Mouse (Mus musculus): ENCODE results near the gene Chchd1. TPM values are rescaled to one million over a fixed set of nuclear protein-coding genes. Genes with fewer than 3 reads are reported as not detected.

Gene Chchd1
- total and polyA plus RNA-seq, 2 experiments from 2014 or later, result 147 to 188 TPM

- ATAC-seq, result no peak
- Histone ChIP-seq H3K9ac (replicated peaks; ENCODE audit: low read length) (no peak overlapping the region), H3K27ac (no peak overlapping the region), H3K4me2 (ENCODE audit: low read depth, low read length) (no peak overlapping the region), H3K9me3 (ENCODE audit: low read length) (no peaks in the 10 kb centered on the region), H3K4me3 (ENCODE audit: low read length) (no peak overlapping the region), H3K4me1 (ENCODE audit: insufficient read depth, low read length) (peaks cover 13% of the 10 kb centered on the region; the same call in 1 of the 2 replicates), H3K27me3 (ENCODE audit: insufficient read depth, low read length) (no peaks in the 10 kb centered on the region), H3K36me3 (ENCODE audit: insufficient read depth, low read length) (no peaks in the 10 kb centered on the region)
- DNase-seq (ENCODE audit: low spot score), result no peak
- WGBS, result 98% methylated on average over 7 of the region's 7 CpGs
- TF ChIP-seq CTCF (IDR thresholded peaks at IDR 0.05; ENCODE audit: low read depth), result no peak
These were observed 43.1 kb upstream of the Chchd1 start for GRCm38 (mm10) chr14:20659687-20660086.

GRCm38 (mm10) chr14:20660827-20661660 is 41.8 kb upstream of the Chchd1 start:
- no peaks in the 10 kb centered on the region for H3K9me3 ChIP-seq (ENCODE audit: low read length)
- H3K4me1 ChIP-seq (ENCODE audit: insufficient read depth, low read length), result peaks cover 13% of the 10 kb centered on the region; the same call in 1 of the 2 replicates
- peak; percentile 93 for ATAC-seq
- peak; percentile 91 for TF ChIP-seq CTCF (IDR thresholded peaks at IDR 0.05; ENCODE audit: low read depth)
- H3K27ac ChIP-seq, result peak overlapping the region; percentile 93
- no peaks in the 10 kb centered on the region for H3K36me3 ChIP-seq (ENCODE audit: insufficient read depth, low read length)
- peak overlapping the region; percentile 79 for H3K9ac ChIP-seq (replicated peaks; ENCODE audit: low read length)
- no peaks in the 10 kb centered on the region for H3K27me3 ChIP-seq (ENCODE audit: insufficient read depth, low read length)
- 1% methylated on average over 52 of the region's 52 CpGs for WGBS
- DNase-seq (ENCODE audit: low spot score), result peak; percentile 99
- H3K4me2 ChIP-seq (ENCODE audit: low read depth, low read length), result peak overlapping the region; percentile 72
- peak overlapping the region; percentile 57 for H3K4me3 ChIP-seq (ENCODE audit: low read length)

- peak; percentile 38 for DNase-seq (ENCODE audit: low spot score)
- Histone ChIP-seq H3K4me3 (ENCODE audit: low read length) (peak overlapping the region; percentile 57), H3K4me1 (ENCODE audit: insufficient read depth, low read length) (peaks cover 13% of the 10 kb centered on the region; the same call in 1 of the 2 replicates), H3K9me3 (ENCODE audit: low read length) (no peaks in the 10 kb centered on the region), H3K9ac (replicated peaks; ENCODE audit: low read length) (peak overlapping the region; percentile 79), H3K36me3 (ENCODE audit: insufficient read depth, low read length) (no peaks in the 10 kb centered on the region), H3K27ac (peak overlapping the region; percentile 93), H3K4me2 (ENCODE audit: low read depth, low read length) (peak overlapping the region; percentile 72), H3K27me3 (ENCODE audit: insufficient read depth, low read length) (no peaks in the 10 kb centered on the region)
- 6% methylated on average over 19 of the region's 19 CpGs for WGBS
- peak; percentile 6; the same call in 1 of the 2 replicates for TF ChIP-seq CTCF (IDR thresholded peaks at IDR 0.05; ENCODE audit: low read depth)
- ATAC-seq, result peak; percentile 68
These were observed 41.0 kb upstream of the Chchd1 start for GRCm38 (mm10) chr14:20661661-20662331.

GRCm38 (mm10) chr14:20662740-20663139 is 40.1 kb upstream of the Chchd1 start:
- Histone ChIP-seq H3K36me3 (ENCODE audit: insufficient read depth, low read length) (no peaks in the 10 kb centered on the region), H3K27ac (peak overlapping the region; percentile 93; the same call in 1 of the 2 replicates), H3K9me3 (ENCODE audit: low read length) (no peaks in the 10 kb centered on the region), H3K4me1 (ENCODE audit: insufficient read depth, low read length) (peaks cover 13% of the 10 kb centered on the region; the same call in 1 of the 2 replicates), H3K4me3 (ENCODE audit: low read length) (no peak overlapping the region), H3K4me2 (ENCODE audit: low read depth, low read length) (peak overlapping the region; percentile 72), H3K9ac (replicated peaks; ENCODE audit: low read length) (no peak overlapping the region), H3K27me3 (ENCODE audit: insufficient read depth, low read length) (no peaks in the 10 kb centered on the region)
- no peak for TF ChIP-seq CTCF (IDR thresholded peaks at IDR 0.05; ENCODE audit: low read depth)
- no peak for DNase-seq (ENCODE audit: low spot score)
- WGBS, result 96% methylated on average over 3 of the region's 3 CpGs
- ATAC-seq, result no peak

- no peaks in the 10 kb centered on the region for H3K36me3 ChIP-seq (ENCODE audit: insufficient read depth, low read length)
- no peak overlapping the region for H3K4me2 ChIP-seq (ENCODE audit: low read depth, low read length)
- no peak for DNase-seq (ENCODE audit: low spot score)
- no peak overlapping the region for H3K4me3 ChIP-seq (ENCODE audit: low read length)
- no peak for TF ChIP-seq CTCF (IDR thresholded peaks at IDR 0.05; ENCODE audit: low read depth)
- ATAC-seq, result no peak
- WGBS, result 66% methylated on average over 2 of the region's 2 CpGs
- H3K9ac ChIP-seq (replicated peaks; ENCODE audit: low read length), result no peak overlapping the region
- no peak overlapping the region for H3K27ac ChIP-seq
- no peaks in the 10 kb centered on the region for H3K9me3 ChIP-seq (ENCODE audit: low read length)
- H3K27me3 ChIP-seq (ENCODE audit: insufficient read depth, low read length), result no peaks in the 10 kb centered on the region
- peaks cover 13% of the 10 kb centered on the region; the same call in 1 of the 2 replicates for H3K4me1 ChIP-seq (ENCODE audit: insufficient read depth, low read length)
These were observed 39.2 kb upstream of the Chchd1 start for GRCm38 (mm10) chr14:20663601-20664000.

- Histone ChIP-seq H3K4me3 (ENCODE audit: low read length) (no peak overlapping the region), H3K4me2 (ENCODE audit: low read depth, low read length) (no peak overlapping the region), H3K9ac (replicated peaks; ENCODE audit: low read length) (no peak overlapping the region), H3K9me3 (ENCODE audit: low read length) (no peaks in the 10 kb centered on the region), H3K27me3 (ENCODE audit: insufficient read depth, low read length) (no peaks in the 10 kb centered on the region), H3K36me3 (ENCODE audit: insufficient read depth, low read length) (no peaks in the 10 kb centered on the region), H3K27ac (no peak overlapping the region), H3K4me1 (ENCODE audit: insufficient read depth, low read length) (peaks cover 13% of the 10 kb centered on the region; the same call in 1 of the 2 replicates)
- no peak for DNase-seq (ENCODE audit: low spot score)
- no peak for TF ChIP-seq CTCF (IDR thresholded peaks at IDR 0.05; ENCODE audit: low read depth)
- 53% methylated on average over 3 of the region's 3 CpGs for WGBS
- no peak for ATAC-seq
These were observed 38.4 kb upstream of the Chchd1 start for GRCm38 (mm10) chr14:20664436-20664835.
